Mouse (Mus musculus) kidney, embryonic 16.5 days (tissue): Measurements from ENCODE around the gene Hydin. TPM values are rescaled to one million over a fixed set of nuclear protein-coding genes. Genes with fewer than 3 reads are reported as not detected.

ENCODE experiments used
- ATAC-seq: fragments of 200-750 bp; cut with Nextera tagmentation; 2 replicates; pipeline ENCODE4 v1.8.0; 2017; ENCODE audit warnings: moderate TSS enrichment; ENCODE audit not compliant: low FRiP score, low TSS enrichment
- H3K27ac ChIP-seq: fragments of 300-500 bp; sonication (generic); 2 replicates; pipeline ENCODE4 v1.5.1; 2014; ENCODE audit warnings: low read length
- H3K27me3 ChIP-seq: fragments of 300-500 bp; sonication (generic); 2 replicates; pipeline ENCODE4 v1.6.1; 2014; ENCODE audit warnings: low read length, control low read depth, mixed read lengths; ENCODE audit not compliant: insufficient read depth
- H3K36me3 ChIP-seq: fragments of 300-500 bp; sonication (generic); 2 replicates; pipeline ENCODE4 v1.6.1; 2014; ENCODE audit warnings: low read length, control low read depth, mixed read lengths; ENCODE audit not compliant: insufficient read depth
- H3K4me1 ChIP-seq: fragments of 300-500 bp; sonication (generic); 2 replicates; pipeline ENCODE4 v1.6.1; 2014; ENCODE audit warnings: low read length, control low read depth, mixed read lengths; ENCODE audit not compliant: insufficient read depth
- H3K4me2 ChIP-seq: fragments of 300-500 bp; sonication (generic); replicated peaks from 2 replicates; pipeline ENCODE4 v1.6.1; 2014; ENCODE audit warnings: low read depth, low read length
- H3K4me3 ChIP-seq: fragments of 300-500 bp; sonication (generic); 2 replicates; pipeline ENCODE4 v1.5.1; 2014; ENCODE audit warnings: mild to moderate bottlenecking, low read length
- H3K9ac ChIP-seq: fragments of 300-500 bp; sonication (generic); replicated peaks from 2 replicates; pipeline ENCODE4 v1.6.1; 2014; ENCODE audit warnings: low read length
- H3K9me3 ChIP-seq: fragments of 300-500 bp; sonication (generic); 2 replicates; pipeline ENCODE4 v1.6.1; 2016; ENCODE audit warnings: low read length, control low read depth
- WGBS: fragments of 180-500 bp; shearing (Covaris S2); extraction: QIAGEN DNeasy Blood & Tissue Kit; methylation state at CpG from one replicate; pipeline ENCODE4 v1.1.7; 2014; 5-methylcytosine and 5-hydroxymethylcytosine counted together
- polyA plus RNA-seq: library from polyadenylated mRNA; unstranded; fragments of >200 nt; fragmentation: Nextera tagmentation; extraction: Ambion mirVana; gene quantifications from 2 replicates; pipeline ENCODE4 v1.2.1, GENCODE M21; 2015

Hydin gene
- 0.05 and 0.14 TPM in 2 replicates for polyA plus RNA-seq

DNA sequence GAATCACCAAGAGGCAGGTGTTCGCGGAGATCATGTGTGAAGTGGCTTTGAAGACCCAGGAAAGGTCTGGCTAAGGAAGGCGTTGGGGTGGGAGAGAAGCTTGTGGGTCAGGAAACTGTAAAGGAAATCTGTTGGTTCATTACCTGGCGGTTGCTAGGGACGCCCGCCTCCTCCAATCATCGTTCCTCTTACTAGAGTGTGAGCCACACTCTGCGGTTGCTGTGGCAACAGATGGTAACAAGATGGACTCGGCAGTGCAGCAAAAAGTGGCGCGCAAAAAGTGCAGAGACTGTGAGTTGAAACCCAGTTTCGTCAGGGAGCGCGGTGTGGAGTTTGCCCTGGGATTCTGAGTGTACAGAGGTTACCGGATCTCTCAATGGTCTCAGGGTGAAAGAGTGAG lies at the start of gene Hydin:
Gene Hydin (plus strand): TSS at position 237 of the 400 bp plus-strand sequence.
- H3K9me3 ChIP-seq = no peaks in the 10 kb centered on the region
- H3K4me2 ChIP-seq = peak within 1 kb of the TSS; percentile 77
- H3K4me3 ChIP-seq = peak within 1 kb of the TSS; percentile 48
- peaks cover 11% of the 10 kb centered on the region for H3K4me1 ChIP-seq
- no peak within 1 kb of the TSS for H3K27ac ChIP-seq
- H3K27me3 ChIP-seq = 0 out of 2 replicates have a peak, but pooled peaks cover 2% of the 10 kb centered on the region
- peak within 1 kb of the TSS; percentile 56 for H3K9ac ChIP-seq
- peak; percentile 94 for ATAC-seq
- no peaks in the 10 kb centered on the region for H3K36me3 ChIP-seq
- under 1% methylated on average over 15 of the region's 15 CpGs for WGBS

- H3K9ac ChIP-seq = peak overlapping the region; percentile 41; the same call in 1 of the 2 replicates
- H3K4me2 ChIP-seq = peak overlapping the region; percentile 73
- H3K27ac ChIP-seq = no peak overlapping the region
- peaks cover 10% of the 10 kb centered on the region for H3K4me1 ChIP-seq
- peak; percentile 24 for ATAC-seq
- no peaks in the 10 kb centered on the region for H3K9me3 ChIP-seq
- peak overlapping the region; percentile 55 for H3K4me3 ChIP-seq
- no peaks in the 10 kb centered on the region for H3K27me3 ChIP-seq
- 38% methylated on average over 5 of the region's 5 CpGs for WGBS
- H3K36me3 ChIP-seq = peaks cover 15% of the 10 kb centered on the region
Measured at GRCm38 (mm10) chr8:110217198-110217597, 49.6 kb upstream of the Hydin start.

DNA sequence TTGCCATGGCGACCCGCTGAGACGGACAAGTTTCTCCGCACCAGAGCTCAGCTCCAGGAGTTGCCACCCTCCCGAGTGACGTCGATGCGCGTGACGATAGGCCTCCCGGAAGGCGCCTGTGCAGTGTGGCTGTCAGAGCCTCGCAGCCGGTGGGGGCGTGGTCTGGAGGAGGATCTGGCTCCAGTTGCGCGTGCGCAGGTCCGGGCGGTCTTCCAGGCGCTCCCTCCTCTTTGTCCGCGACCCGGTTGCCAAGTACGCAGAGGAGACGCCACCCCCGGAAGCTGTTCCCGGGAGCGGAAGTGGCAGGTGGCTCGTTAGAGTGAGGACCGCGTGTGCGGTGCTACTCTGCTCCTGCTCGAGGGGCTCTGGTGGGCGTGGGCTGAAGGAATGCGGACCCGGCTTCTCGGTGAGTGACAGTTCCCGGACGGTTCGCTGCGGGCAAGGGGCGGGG lies 49.1 kb upstream of the Hydin start:
- Histone ChIP-seq H3K4me3 (peak overlapping the region; percentile 55), H3K27me3 (no peaks in the 10 kb centered on the region), H3K9ac (peak overlapping the region; percentile 55), H3K27ac (no peak overlapping the region), H3K4me2 (peak overlapping the region; percentile 73), H3K4me1 (peaks cover 10% of the 10 kb centered on the region), H3K9me3 (no peaks in the 10 kb centered on the region), H3K36me3 (peaks cover 20% of the 10 kb centered on the region)
- under 1% methylated on average over 43 of the region's 43 CpGs for WGBS
- ATAC-seq = peak; percentile 100

DNA sequence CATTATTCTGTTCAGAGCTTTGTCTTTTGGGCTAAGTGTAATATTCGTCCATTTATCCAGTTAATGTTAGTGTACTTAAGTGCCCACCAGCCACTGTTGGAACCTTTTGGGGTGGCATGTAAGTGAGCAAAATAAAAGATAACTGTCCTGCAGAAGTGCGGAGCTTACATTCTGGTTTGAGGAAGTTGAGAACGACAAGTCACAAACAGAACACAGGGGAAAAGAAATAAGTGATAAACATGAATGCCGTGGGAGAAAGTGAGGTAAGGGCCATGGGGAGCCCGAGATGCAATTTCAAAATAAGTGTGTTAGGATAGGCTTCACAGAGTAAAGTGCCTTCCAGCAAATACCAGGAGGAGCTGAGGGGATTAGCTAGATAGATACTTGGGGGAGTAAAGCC lies 48.3 kb upstream of the Hydin start:
- 69% methylated on average over 5 of the region's 5 CpGs for WGBS
- Histone ChIP-seq H3K4me1 (peaks cover 10% of the 10 kb centered on the region), H3K36me3 (peaks cover 28% of the 10 kb centered on the region), H3K27ac (no peak overlapping the region), H3K27me3 (no peaks in the 10 kb centered on the region), H3K4me3 (peak overlapping the region; percentile 55), H3K9ac (0 out of 2 replicates have a peak overlapping the region, but pooled peaks have one; percentile 15), H3K4me2 (peak overlapping the region; percentile 73), H3K9me3 (no peaks in the 10 kb centered on the region)
- ATAC-seq = no peak

GRCm38 (mm10) chr8:110220936-110221335 lies 45.8 kb upstream of the Hydin start:
- Histone ChIP-seq H3K27ac (no peak overlapping the region), H3K4me1 (peaks cover 10% of the 10 kb centered on the region), H3K4me3 (no peak overlapping the region), H3K9me3 (no peaks in the 10 kb centered on the region), H3K4me2 (no peak overlapping the region), H3K9ac (no peak overlapping the region), H3K27me3 (no peaks in the 10 kb centered on the region), H3K36me3 (peaks cover 32% of the 10 kb centered on the region)
- no peak for ATAC-seq
- 92% methylated on average over 14 of the region's 14 CpGs for WGBS

DNA sequence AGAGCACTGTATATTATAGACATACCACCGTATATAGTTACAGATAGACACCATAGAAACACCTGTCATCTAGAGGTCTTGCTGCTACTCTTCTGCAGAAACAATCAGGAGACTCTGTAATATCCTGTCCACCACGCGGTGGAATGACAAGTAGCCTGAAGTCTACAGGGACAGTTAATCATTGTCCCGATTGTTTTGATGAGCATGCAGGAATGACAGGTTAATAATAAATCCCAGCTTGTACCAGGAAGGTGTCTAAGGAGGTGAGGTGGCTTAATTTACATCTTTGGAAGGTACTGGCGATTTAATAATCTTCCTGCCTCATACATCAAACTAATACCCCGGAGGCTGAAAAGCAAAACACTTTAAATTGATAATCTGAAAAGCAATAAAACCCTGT lies 36.0 kb upstream of the Hydin start:
- WGBS = 29% methylated on average over 6 of the region's 6 CpGs
- H3K9ac ChIP-seq = no peak overlapping the region
- H3K36me3 ChIP-seq = no peaks in the 10 kb centered on the region

DNA sequence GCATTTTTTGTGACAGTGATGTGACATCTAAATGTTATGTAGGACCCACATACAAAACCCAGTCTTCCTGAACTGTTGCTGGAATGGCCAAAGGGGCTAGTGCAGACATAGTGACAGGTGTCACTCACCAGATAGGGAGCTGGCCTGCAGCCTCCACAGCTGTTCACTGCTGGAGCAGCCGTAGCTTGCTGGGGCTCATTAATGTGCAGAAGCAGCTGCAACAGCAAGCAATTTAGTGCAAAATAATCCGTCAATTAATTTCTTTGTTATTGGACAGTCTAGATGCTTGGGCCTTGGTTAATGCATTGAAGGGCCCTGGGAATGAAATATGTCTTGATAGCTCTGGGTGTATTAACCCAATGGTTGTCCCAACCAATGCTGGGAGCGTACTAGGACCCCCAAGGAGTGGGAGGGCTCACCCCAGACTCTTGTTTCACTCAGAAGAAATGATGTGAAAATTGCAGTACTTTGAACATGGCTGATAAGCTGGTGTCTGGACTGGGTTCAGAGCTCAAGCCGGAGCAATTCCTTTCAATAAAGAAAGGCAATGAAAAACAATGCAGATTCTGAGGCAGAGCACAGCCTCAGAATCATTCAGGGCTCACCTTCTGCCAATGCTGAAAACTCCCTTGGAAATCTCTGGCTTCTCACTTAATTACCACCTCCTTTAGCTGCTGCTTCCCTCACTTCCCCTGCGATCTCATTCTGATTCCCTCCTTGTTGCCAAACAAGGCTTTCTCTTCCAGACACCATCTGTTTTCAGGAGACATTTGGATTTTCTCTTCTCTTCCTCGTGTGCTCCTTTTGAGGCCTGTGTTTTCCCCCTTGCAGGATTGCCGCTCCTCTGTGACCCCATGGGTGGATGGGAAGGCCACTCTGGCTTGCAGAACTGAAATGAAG lies 24.2 kb upstream of the Hydin start:
- no peak overlapping the region for H3K27ac ChIP-seq
- no peaks in the 10 kb centered on the region for H3K36me3 ChIP-seq
- ATAC-seq = no peak
- H3K4me1 ChIP-seq = no peaks in the 10 kb centered on the region
- no peak overlapping the region for H3K4me2 ChIP-seq
- no peaks in the 10 kb centered on the region for H3K9me3 ChIP-seq
- H3K27me3 ChIP-seq = no peaks in the 10 kb centered on the region
- no peak overlapping the region for H3K4me3 ChIP-seq
- 66% methylated on average over 7 of the region's 7 CpGs for WGBS
- H3K9ac ChIP-seq = no peak overlapping the region

More for the DNA sequence above, 36.0 kb upstream of the Hydin start:
- 0 out of 2 replicates have a peak, but pooled peaks have one; percentile 39 for ATAC-seq
- H3K27ac ChIP-seq = no peak overlapping the region
- no peaks in the 10 kb centered on the region for H3K27me3 ChIP-seq
- no peaks in the 10 kb centered on the region for H3K9me3 ChIP-seq
- no peak overlapping the region for H3K4me2 ChIP-seq
- H3K4me1 ChIP-seq = no peaks in the 10 kb centered on the region
- H3K4me3 ChIP-seq = no peak overlapping the region

- ATAC-seq = no peak
- H3K27me3 ChIP-seq = no peaks in the 10 kb centered on the region
- no peak overlapping the region for H3K9ac ChIP-seq
- WGBS = 69% methylated on average over 2 of the region's 2 CpGs
- H3K4me2 ChIP-seq = no peak overlapping the region
- no peak overlapping the region for H3K27ac ChIP-seq
- no peak overlapping the region for H3K4me3 ChIP-seq
- no peaks in the 10 kb centered on the region for H3K4me1 ChIP-seq
- no peaks in the 10 kb centered on the region for H3K36me3 ChIP-seq
- H3K9me3 ChIP-seq = no peaks in the 10 kb centered on the region
Measured at GRCm38 (mm10) chr8:110244566-110244965, 22.2 kb upstream of the Hydin start.

DNA sequence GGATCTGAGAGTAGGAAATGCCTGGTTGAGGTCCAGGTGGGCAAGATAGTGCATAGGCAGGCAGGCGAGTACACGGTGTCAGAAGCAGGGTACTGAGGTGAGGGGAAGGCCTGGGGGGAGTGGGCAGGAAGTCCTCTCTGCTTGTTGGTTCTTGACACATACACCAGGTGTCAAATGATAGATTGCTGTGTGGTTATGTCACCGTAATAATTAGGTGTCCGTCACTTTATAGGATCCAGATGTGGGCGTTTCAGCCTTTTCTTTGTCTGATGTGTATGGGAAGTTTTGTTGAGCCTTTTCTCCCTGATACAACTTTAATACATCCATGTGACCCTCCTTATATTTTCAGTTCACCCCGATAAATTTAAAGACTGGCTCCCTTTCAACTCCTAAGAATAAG lies 19.5 kb upstream of the Hydin start:
- 77% methylated on average over 6 of the region's 6 CpGs for WGBS
- H3K27ac ChIP-seq = no peak overlapping the region
- H3K4me3 ChIP-seq = no peak overlapping the region
- H3K4me1 ChIP-seq = no peaks in the 10 kb centered on the region
- no peaks in the 10 kb centered on the region for H3K27me3 ChIP-seq
- ATAC-seq = no peak
- H3K36me3 ChIP-seq = no peaks in the 10 kb centered on the region
- H3K9ac ChIP-seq = no peak overlapping the region
- H3K9me3 ChIP-seq = no peaks in the 10 kb centered on the region
- H3K4me2 ChIP-seq = no peak overlapping the region

GRCm38 (mm10) chr8:110253986-110254385 lies 12.8 kb upstream of the Hydin start:
- WGBS = 73% methylated on average over 4 of the region's 4 CpGs
- H3K9ac ChIP-seq = no peak overlapping the region
- H3K4me2 ChIP-seq = no peak overlapping the region
- H3K27me3 ChIP-seq = no peaks in the 10 kb centered on the region
- no peaks in the 10 kb centered on the region for H3K4me1 ChIP-seq
- H3K27ac ChIP-seq = no peak overlapping the region
- ATAC-seq = no peak
- no peaks in the 10 kb centered on the region for H3K36me3 ChIP-seq
- H3K4me3 ChIP-seq = no peak overlapping the region
- no peaks in the 10 kb centered on the region for H3K9me3 ChIP-seq
